Mouse (Mus musculus): ENCODE data around the gene A430078G23Rik.

DNA sequence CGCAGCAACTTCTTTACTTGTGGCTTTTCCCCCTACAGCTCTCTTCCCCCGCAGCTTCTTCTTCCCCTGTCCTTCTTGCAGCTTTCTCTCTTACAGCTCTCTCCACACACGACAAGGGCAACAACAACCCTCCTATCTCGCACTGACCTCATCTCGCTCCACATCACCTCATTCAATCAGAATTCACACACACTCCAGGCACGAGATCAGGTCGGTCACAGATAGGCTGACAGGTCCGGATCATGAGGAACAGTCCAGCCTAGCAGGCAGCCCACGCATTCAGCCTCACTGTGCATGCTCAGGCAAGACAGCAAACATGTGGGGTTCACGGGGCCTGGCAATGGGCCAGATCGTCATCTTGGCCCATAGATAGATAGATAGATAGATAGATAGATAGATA lies 43.6 kb upstream of the A430078G23Rik start:
- no peak for TF ChIP-seq POLR2A (IDR thresholded peaks at IDR 0.05; ENCODE audit: control insufficient read depth, extremely low read depth, insufficient read depth, low read length, poor library complexity)
- TF ChIP-seq CTCF (IDR thresholded peaks at IDR 0.05; ENCODE audit: borderline replicate concordance, control insufficient read depth, extremely low read depth, insufficient read depth, low read length, poor library complexity), result no peak
